Mouse (Mus musculus) gastrocnemius, adult 18-20 months (tissue): Measurements from ENCODE around the gene Fgfbp1. TPM values are rescaled to one million over a fixed set of nuclear protein-coding genes. Genes with fewer than 3 reads are reported as not detected.

Experiments used
- DNase-seq: peaks from one replicate; pipeline ENCODE4 v3.0.0; 2021; ENCODE audit warnings: low spot score
- long read RNA-seq, 2 experiments: library from polyadenylated mRNA; stranded (forward); transcript quantifications; one replicate each; pipeline ENCODE4 v2.0.0; 2021
- total RNA-seq, 2 experiments: library from RNA; stranded (reverse); gene quantifications; 2 replicates each; pipeline ENCODE4 v1.2.3; 2021

Fgfbp1 gene
- total RNA-seq = 10 to 100 TPM in 1 of 2 experiments, 1 to 10 TPM in 1; 6.4 to 10.4 TPM
- long read RNA-seq, experiment 1, partial matches to known transcripts = 0 of 2 reads
- long read RNA-seq, experiment 1, other reads (novel, unspliced or antisense) = 1 of 2 reads
- long read RNA-seq, experiment 2, partial matches to known transcripts = 0 of 6 reads
- long read RNA-seq, experiment 2, other reads (novel, unspliced or antisense) = 3 of 6 reads

DNA sequence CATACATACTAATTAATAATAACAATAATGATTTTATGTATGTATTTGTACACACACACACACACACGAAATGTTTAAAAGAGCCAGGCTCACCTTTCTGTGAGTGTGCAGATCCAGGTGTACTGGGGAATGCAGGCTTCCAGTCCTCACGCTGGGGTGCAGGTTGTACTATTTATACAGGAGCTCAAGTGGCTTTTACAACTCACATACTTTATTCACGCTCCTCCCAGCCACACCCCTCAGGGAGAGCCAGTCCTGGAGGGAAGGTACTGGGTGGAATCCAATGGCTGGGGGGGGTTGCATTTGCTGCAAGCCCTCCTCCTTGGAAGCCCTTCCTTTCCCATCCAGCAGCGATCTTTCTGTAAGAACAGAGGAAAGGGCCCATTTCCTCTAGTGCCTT, at the start of gene Fgfbp1:
Gene Fgfbp1 (minus strand): TSS at position 160 of the 400 bp plus-strand sequence.
- DNase-seq = no peak

DNA sequence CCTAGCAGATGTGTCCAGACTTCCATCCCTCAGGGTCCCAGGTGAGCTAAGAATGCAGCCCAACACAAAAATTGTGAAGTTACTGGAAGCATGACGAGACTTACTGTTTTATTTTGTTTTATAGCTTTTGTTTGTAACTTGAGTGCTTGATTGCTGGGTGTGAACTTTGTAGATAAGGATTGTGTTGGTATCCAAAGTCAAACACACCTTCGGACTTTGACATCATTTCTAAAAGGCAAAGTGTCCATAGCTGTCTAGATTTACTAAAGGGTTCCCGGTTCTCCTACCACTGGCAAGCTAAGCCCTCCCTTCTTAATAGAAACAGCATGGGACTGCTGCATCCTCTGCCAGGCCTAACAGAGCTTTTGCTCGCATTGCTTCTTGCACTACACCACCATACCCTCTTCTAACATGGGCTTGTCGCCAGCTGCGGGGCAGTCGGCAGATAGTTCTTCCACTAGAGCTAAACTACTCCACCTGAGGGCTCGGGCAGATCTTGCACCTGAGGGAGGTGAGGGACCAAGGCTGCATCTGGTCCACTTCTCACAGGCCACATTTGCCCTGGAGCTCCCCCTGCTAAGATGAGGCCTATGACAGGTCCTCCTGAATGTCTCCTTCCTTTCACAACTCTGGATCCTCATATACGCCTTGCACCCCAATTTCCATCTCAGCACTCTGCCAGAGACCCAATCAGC, 16.9 kb upstream of the Fgfbp1 start:
- DNase-seq = no peak

DNA sequence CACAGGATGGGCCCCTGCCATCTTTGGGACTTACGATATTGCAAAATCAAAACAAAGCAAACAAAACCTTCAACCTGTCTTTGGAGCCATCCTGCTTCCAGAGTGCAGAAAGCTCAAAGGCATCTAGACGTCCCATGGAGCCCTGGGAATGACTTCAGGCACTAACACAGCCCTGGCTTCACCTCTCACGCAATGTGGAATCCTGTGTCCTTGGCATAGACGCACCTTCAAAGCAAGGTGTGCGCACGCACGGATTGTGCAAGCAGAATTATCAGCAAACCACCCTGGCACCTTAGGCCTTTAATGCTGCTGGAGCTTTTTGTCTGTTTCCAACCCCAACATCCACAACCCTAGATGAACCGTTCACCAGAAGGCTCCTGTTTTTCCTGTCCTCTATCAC, 16.0 kb upstream of the Fgfbp1 start:
- DNase-seq = no peak

DNA sequence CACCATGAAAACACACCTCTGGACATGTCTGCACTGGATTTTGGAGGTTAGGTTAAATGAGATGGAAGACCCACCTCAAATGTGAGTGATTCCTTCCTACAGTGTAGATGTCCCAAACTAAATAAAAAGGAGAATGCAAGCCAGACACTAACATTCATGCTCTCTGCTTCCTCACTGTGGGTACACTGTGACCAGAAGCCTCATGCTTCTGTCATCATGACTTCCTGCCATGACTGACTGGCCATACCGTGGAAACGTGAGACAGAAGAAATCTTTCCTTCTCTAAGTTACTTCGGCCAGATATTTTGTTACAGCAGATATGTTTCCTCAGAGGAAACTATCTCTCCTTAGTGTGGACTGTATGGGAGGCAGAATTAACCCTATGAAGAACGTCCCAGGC, 14.6 kb upstream of the Fgfbp1 start:
- no peak for DNase-seq

DNA sequence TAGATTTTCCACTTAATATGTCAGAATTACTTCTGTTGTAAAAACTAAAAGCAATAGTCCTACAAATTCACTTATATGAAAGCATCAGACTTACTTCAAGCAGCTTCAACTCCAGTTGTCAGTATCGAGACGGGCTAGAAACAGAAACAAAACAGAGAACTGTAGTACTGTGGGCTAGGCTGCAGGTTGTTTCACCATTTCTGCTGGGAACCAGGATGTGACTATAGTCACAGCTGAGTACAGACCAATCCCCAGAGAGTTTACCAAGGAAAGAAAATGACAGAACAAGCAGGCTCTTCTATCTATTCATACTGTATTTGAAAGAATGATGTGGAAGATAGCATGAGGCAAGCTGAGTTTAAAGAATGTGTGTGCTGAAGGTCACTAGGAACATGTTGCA, 13.4 kb upstream of the Fgfbp1 start:
- no peak for DNase-seq

DNA sequence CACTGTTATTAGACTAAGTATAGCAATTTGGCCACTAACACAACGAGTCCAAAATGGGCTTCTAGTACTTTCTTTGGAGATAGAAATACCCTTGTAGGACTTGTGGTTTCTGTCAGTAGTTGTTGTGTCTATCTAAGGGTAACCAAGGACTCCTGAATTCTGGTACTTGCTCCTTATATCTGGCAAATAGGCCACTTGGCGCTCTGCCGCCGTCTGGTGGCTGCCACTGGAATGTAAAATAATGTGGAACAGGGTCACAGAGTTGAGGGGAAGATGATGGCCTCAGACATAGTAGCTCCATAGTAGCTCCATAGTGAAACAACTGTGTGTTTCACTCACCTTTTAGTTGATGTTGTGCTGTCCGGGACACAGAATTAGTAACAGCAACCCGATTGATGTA, 8.7 kb upstream of the Fgfbp1 start:
- DNase-seq = peak; percentile 33

DNA sequence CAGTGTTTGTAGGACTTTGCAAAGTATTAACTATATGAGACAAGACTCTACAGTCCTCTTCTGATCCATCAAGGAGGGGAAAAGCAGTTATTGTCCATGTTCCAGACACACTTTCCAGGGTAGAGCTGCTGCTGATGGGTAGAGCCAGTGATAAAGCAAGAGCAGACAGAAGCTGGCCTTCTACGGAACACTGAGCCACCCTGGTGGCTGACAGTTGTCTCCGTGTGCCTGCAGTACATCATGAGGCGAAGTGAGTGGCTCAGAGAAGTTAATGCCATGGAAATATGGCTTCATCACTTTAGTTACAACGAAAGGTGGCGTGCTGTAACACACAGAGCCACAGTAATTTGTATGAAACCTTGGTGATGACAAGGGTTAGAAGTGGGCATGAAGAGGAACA, 7.4 kb upstream of the Fgfbp1 start:
- no peak for DNase-seq

DNA sequence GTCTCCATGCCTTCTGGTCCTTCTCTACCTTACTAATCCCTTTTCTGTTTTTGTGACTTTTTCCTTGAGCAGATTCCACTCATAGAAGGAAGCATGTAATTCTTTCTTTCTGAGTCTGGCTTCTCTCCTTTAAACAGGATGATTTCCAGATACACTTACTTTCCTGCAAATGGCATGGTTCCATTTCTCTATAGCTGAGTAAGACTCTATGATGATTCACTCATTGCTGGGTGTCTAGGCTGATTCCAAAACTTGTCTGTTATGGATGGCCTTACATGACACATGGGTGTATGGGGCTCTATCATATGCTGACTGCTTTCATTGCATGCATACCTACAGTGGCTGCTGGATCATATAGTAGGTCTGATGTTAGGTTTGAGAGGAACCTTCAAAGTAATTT, 4.6 kb upstream of the Fgfbp1 start:
- no peak for DNase-seq

DNA sequence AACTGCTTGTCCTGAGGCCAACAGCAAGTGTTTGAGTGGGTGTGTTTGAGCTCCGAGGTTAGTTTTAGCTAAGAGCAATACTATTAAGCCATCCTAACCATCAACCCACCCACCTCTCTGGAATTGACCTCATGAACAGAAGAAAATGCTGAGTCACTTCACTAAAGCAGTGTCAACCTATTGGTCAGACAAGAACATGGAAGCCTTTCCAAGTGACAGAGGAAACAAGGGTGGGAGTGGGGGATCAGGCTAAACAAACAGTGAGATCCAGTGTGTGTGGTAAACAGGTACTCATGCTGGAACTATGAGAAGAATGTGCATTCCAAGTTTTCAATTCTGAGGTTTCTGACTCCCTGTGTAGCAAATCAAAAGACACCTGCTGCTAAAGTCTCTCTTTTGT, 1.3 kb upstream of the Fgfbp1 start:
- DNase-seq = no peak

DNA sequence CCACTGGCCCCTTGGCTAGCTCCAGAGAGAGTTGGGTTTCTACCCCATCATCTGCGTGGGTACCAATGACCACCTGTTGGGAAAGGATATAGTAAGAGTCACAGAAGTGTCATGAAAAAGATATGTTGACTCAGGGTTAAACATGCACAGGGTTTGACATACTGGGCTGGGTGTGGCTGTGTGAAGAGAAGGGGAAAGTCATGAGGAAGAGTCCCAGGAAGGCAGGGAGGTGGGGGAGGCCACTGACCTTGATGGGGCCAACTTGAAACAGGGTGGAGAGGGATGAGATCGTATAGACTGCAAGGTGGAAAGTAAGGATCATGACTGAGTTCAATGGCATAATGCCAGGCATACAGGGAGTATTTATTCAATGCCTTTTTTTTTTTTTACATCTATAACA, 1.2 kb downstream of the Fgfbp1 start:
- DNase-seq = no peak

DNA sequence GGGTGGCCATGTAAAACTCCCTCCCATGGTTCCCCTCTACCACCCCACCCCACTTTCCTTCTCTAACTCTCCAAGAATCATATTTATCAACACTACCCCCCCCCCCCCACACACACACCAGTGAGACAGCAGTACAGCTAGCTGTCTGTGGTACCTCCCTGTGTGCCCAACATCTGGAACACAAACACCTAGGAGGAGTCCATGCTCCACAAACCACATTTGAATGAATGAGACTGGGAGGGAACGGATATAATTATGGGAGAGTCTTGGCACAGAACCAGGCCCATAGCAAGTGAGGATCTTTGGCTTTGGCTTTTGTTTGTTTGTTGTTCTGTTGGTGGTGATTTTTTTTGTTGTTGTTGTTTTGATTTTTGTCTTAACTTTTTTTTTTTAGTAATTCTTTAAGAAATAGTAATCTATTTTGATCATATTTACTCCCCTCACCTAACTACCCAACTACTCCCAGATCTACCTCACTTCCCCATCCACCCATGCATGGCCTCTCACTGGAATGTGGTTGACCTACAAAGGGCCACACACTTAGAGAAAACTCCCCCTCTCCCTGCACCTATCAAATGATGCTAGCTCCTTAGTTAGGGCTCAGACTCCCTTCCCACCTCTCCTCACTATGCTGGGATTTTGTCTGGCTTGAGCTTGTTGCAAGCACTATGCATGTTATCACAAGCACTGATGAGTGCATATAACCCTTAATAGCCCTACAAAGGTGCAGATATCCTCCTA, 4.6 kb downstream of the Fgfbp1 start:
- no peak for DNase-seq

DNA sequence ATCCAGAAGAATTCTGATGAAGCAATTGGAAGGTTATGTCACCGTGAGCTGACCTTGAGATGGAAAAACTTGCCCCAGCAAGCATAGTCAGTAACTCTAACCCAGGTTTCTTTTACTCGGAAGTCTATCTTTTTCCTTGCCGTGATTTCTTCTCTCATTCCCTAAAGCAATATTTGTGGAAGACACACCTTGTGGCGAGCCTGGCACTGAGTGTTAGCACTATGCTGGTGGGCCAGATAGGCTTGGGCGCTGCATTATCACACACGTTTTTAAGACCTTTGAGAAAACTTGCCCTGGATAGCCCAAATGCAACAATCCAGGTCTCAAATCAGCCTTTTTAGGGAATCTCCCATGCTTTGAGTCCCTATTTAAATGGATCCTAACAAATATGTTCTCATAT, 7.4 kb downstream of the Fgfbp1 start:
- DNase-seq = no peak

DNA sequence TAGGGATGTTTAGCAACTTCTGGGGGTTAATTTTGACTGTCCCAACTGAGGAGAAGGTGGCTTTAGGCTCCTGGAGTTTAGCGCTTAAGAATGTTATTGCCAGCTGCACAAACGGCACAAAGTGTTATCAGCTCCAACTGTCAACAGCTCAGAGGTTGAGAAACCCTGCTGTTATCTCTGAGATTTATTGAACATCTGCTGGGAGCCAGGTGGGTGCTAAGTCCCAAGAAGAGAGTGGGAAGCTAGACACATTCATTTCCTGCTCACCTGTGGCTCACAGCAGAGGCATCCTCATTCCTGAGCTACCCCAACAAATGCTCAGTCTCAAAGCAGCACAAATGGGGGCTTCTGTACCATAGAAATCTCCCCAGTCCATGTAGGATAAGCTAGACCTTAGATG, 10.4 kb downstream of the Fgfbp1 start:
- no peak for DNase-seq

DNA sequence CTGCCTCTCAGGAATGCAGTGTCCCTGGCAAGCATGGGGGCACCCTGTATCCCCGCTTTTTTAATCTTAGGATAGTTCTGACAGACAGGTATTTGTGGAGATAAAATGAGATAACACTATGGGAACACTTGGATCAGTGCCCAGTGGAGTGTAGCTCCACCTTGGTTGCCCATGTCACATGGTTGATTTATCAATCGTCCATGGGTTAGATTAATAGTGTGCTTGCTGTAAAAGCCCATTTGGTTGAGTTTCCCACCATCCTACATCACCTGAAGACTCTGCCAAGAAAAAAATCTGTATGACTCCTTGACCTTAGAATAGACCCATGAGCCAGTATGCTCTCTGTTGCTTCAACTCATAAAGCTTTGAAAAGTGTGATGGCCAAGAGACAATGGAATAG, 11.0 kb downstream of the Fgfbp1 start:
- DNase-seq = no peak

DNA sequence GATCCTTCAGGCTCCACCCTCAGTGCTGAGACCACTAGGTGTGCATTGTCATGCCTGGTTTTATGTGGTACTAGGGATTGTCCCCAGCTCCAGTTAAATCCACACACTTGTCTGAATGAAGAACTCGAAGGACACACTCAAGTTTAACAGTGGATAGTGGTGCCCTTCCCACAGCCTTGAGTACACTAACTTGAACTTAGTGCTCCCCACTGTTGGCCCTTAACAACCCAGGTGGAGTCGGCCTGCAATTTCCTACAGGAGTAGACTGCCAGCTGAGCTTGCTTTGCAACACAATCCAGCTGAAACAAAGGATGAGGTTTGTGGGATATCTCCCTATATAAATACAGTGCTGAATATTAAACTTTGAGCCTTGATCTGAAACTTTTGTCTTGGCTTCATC, 12.9 kb downstream of the Fgfbp1 start:
- DNase-seq = no peak

DNA sequence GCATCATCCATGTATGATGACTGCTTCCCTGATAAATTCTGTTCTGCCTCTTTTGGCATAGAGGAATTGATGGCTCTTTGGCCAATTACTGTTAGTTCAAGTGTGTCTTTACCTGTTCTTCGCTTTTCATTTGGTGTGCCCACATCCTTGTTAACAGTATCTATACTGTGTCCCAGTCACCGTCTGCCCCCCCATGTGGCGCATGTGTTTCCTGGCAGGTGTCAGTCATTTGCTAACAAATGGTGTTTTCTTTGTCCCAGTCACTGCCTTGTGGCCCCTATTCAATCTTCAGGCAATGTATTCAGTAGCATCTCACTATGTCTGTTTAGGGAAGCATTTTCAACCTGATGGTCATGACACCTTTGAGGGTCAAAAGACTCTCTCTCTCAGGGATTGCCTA, 20.5 kb downstream of the Fgfbp1 start:
- no peak for DNase-seq

DNA sequence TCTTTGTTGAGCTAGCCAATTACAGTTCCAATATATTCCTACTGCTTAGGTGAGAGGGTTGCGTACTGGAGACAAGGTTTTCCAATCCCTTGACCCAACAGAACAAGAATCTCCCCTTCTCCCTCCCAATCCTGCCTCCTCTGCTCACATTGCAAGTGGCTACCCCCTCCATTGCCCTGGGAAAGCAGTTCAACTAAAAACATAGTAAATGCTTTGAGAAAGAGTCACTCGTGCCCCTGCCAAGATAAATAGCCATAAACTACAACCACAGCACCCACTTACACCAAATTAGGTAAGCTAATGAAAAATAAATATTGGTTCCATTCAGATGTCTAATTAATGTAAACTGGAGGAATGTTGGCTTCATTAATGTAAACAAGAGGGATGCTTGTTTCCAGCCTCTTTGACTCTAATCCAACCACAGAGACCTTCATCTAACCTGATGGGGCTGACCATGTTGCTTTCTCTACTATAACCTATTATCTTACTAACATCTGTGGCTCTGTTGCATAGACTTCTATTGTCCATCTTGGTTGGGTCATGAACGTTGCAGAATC, 21.6 kb downstream of the Fgfbp1 start:
- no peak for DNase-seq

DNA sequence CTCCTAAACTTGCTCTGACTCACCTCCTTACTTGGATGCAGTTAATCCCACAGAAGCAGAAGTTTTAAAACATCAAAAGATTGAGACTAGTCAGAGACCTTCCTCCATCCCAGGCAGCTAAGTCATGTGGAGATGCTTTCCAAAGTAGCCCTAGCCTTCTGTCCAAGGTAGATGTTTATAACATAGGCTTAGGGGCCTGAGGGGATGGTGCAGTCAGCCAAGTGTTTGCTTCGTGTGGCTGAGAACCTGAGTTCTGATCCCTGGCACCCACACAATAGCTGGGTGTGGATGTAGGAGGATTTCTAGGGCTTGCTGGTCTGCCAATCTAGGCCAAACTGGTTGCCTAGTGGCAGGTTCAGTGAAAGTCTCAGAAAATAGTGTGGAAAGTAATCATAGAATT, 28.3 kb downstream of the Fgfbp1 start:
- DNase-seq = no peak

DNA sequence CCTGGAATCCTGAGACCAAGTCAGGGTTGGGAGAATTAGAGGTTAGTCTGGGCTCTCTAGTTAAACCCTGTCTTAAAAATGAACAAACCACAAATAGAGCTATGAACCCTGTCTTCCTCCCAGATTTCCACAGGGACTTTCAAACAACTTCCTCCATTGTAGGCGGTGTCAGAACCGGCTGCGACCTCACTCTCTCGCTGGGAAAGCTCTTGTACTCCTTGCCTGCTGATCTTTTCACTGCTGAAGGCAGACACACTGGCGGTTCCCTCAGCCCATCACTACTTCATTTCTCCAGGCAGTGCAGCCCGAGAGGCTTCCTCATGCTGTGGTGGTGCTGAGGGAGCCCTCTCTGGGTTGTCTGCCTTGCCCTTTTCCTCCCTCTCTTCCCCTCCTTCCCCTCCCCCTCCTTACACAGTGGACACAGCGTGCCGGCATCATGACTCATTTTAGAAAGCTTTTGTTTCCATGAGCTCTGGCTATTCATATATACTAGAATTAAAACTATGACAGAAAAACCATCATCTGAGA, 32.8 kb downstream of the Fgfbp1 start:
- DNase-seq = peak; percentile 2

DNA sequence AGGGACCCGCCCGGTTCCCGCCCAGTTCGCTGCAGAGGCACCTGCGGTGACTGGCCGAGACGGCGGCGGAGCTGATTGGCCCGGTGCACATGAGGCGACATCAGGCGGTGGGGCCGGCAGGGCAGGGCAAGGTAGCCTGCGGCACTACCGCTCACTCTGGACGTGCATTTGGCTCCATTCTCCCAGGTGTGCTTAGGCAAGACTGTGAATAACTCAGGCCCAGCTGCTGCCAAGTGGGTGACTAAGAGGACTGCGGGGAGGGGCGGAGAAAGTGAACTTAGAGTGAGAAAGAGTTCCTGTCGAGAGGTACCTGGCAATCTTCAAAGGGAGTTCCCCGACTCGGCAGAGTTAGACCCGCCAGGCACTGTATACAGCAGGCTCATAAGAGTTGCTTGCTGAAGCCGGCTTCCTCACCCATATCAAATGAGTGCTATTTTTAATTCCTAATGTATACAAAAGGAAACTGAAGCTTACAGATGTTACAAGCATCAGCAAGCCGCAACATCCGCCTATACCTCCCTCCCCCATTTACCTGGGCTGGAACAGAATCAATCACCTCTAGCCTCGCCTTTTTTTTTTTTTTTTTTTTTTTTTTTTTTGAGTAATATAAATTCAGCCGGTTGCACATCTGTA, 33.4 kb downstream of the Fgfbp1 start:
- DNase-seq = peak; percentile 4

DNA sequence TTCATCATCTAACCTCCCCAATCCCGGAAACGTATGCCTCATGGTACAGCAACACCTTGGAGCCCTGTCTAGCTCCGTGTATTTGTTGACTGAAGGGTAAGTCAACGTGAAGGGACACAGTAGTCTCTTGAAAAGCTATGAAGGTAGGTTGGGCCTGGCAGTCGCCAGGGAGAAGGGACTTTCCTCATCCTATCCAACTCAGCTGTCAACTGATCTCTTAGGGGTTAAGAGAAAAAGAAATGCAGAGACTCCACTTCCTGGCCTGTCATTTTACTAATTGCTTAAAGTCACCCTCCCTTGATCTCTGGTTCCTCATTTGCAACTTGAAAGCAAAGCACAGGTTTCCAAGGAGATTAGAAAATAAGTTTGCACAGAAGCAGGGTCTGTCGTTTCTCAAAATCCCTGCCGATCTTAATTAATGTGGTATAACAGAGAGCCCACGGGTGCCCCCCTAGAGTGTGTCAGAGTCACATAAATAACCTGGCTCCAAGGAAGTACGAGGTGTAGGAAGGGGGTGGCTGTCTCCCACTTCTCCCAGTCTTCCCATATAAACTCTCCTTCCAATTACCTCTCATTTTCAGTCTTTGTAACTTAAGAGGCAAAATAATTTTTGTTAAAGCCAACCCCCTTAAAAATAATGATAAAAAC, 34.1 kb downstream of the Fgfbp1 start:
- no peak for DNase-seq
